Mouse (Mus musculus) forebrain, embryonic 10.5 days (tissue): ENCODE data around the gene Sept4. TPM values are rescaled to one million over a fixed set of nuclear protein-coding genes. Genes with fewer than 3 reads are reported as not detected.

Source experiments
- DNase-seq: peaks from one replicate; pipeline ENCODE4 v3.0.0-alpha.2; 2017; ENCODE audit warnings: low spot score; ENCODE audit errors: extremely low spot score
- H3K27ac ChIP-seq: fragments of 300-500 bp; sonication (generic); 2 replicates; pipeline ENCODE4 v1.5.1; 2016; ENCODE audit warnings: mild to moderate bottlenecking
- H3K27me3 ChIP-seq: fragments of 300-500 bp; sonication (generic); 2 replicates; pipeline ENCODE4 v1.6.1; 2016; ENCODE audit warnings: mild to moderate bottlenecking; ENCODE audit not compliant: poor library complexity, severe bottlenecking
- H3K36me3 ChIP-seq: fragments of 300-500 bp; sonication (generic); replicated peaks from 2 replicates; pipeline ENCODE4 v1.6.1; 2016; ENCODE audit warnings: mild to moderate bottlenecking, moderate library complexity
- H3K4me1 ChIP-seq: fragments of 300-500 bp; sonication (generic); 2 replicates; pipeline ENCODE4 v1.6.1; 2016
- H3K4me3 ChIP-seq: fragments of 300-500 bp; sonication (generic); 2 replicates; pipeline ENCODE4 v1.5.1; 2016; ENCODE audit warnings: mild to moderate bottlenecking, moderate library complexity
- H3K9me3 ChIP-seq: fragments of 300-500 bp; sonication (generic); 2 replicates; pipeline ENCODE4 v1.6.1; 2016; ENCODE audit warnings: mild to moderate bottlenecking, moderate library complexity
- WGBS: fragments of 180-500 bp; shearing (Covaris S2); methylation state at CpG from one replicate; pipeline ENCODE4 v1.1.7; 2016; 5-methylcytosine and 5-hydroxymethylcytosine counted together
- polyA plus RNA-seq: library from polyadenylated mRNA; unstranded; fragments of >200 nt; fragmentation: Nextera tagmentation; extraction: Ambion mirVana; gene quantifications from 2 replicates; pipeline ENCODE4 v1.2.1, GENCODE M21; 2016

Sept4 gene
- polyA plus RNA-seq, 1 experiment from 2014 or later, result 7.6 TPM

DNA sequence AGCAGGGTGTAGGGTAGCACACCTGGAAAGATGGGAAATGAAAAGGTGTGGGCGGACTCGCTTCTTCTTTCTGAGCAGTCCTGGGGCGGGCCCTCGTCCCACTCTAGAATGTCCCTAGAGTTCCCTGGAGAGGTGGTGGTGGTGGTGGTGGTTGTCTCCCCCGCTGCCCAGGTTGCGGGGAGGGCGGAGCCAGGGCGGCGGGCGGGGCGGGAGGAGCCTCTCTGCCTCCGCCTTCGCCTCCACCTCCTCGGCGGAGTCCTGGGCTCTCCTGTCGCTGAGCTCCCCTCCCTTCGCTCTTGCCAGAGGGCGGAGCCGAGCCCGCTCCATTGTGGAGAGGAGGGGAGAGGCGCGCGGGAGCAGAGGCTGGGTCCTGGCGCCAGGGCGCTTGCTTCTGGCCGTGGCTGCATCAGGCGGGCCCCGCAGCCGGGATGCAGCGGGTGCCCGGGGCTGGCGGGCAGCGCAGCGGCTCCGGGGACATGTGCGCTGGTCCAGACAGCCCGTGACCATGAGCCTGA is 26.7 kb downstream of the Sept4 start:
- DNase-seq, result peak; percentile 88
- Histone ChIP-seq H3K36me3 (peaks cover 54% of the 10 kb centered on the region), H3K4me3 (peak overlapping the region; percentile 80), H3K9me3 (no peaks in the 10 kb centered on the region), H3K4me1 (peaks cover 61% of the 10 kb centered on the region), H3K27ac (peak overlapping the region; percentile 95), H3K27me3 (no peaks in the 10 kb centered on the region)
- 1% methylated on average over 36 of the region's 37 CpGs for WGBS

DNA sequence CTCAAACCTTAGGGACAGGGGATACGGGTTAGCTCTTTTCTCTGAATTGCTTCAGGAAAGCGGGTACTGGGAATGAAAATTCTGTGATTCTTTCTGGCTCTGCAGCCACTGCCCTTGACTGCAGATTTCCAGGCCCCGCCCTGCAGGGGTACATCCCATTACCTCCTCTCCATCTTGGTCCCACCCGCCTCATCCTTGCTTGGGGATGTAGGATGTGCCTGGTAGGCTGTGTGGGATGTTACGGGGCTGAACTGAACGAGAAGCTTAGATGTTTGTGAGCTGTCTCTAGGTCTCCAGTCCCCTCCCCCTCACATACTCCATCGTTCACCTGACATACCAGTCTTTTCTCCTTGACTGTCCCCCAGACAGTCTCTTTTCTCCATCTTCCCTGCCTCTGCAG is 27.3 kb downstream of the Sept4 start:
- no peak for DNase-seq
- H3K9me3 ChIP-seq, result no peaks in the 10 kb centered on the region
- H3K4me3 ChIP-seq, result peak overlapping the region; percentile 80
- H3K27me3 ChIP-seq, result no peaks in the 10 kb centered on the region
- WGBS, result 11% methylated on average over 7 of the region's 7 CpGs
- H3K4me1 ChIP-seq, result peaks cover 55% of the 10 kb centered on the region
- H3K27ac ChIP-seq, result peak overlapping the region; percentile 95
- H3K36me3 ChIP-seq, result peaks cover 60% of the 10 kb centered on the region

DNA sequence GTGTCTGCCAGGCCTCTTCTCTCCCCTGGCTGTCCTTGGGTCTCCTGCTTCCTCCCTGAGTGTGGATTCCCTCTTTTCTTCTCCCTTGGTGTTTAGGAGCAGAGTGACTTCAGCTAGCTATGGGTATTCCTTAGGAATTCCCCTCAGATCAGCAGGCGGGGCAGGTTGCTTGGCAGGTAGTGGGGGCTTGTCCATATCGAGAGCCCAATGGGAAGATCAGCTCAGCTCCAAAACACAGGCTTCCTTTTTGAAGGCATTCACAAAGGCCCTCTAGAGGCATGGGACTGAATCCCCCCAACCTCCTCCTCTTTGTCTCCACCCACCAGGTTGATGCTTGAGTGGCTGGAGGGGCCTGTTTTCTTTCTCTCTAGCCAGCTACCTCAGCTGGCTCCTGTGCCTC is 27.8 kb downstream of the Sept4 start:
- no peak for DNase-seq
- peak overlapping the region; percentile 80 for H3K4me3 ChIP-seq
- H3K27ac ChIP-seq, result peak overlapping the region; percentile 95
- peaks cover 55% of the 10 kb centered on the region for H3K4me1 ChIP-seq
- no peaks in the 10 kb centered on the region for H3K9me3 ChIP-seq
- H3K27me3 ChIP-seq, result no peaks in the 10 kb centered on the region
- 37% methylated on average over 2 of the region's 2 CpGs for whole genome bisulfite sequencing
- H3K36me3 ChIP-seq, result peaks cover 65% of the 10 kb centered on the region

DNA sequence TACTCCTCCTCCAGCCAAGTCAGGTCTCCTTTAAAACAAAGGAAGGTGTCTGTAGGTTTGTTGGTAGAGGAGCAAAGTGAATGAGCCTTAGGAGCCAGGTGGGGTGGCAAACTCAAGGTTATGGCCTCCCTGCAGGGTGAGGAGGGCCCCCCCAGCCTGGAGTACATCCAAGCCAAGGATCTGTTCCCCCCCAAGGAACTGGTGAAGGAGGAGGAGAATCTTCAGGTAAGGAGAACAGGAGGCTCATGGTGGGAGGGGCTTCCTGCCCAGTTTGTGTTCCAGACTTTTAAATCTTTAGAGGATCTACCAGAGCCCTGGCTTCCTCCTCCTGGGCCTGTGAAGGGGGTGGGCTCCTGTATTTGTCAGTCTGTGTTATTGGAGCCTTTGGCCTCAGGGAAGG is 28.4 kb downstream of the Sept4 start:
- DNase-seq, result no peak
- Histone ChIP-seq H3K36me3 (peaks cover 71% of the 10 kb centered on the region), H3K27me3 (no peaks in the 10 kb centered on the region), H3K4me3 (peak overlapping the region; percentile 80), H3K27ac (peak overlapping the region; percentile 95), H3K9me3 (no peaks in the 10 kb centered on the region), H3K4me1 (peaks cover 55% of the 10 kb centered on the region)

DNA sequence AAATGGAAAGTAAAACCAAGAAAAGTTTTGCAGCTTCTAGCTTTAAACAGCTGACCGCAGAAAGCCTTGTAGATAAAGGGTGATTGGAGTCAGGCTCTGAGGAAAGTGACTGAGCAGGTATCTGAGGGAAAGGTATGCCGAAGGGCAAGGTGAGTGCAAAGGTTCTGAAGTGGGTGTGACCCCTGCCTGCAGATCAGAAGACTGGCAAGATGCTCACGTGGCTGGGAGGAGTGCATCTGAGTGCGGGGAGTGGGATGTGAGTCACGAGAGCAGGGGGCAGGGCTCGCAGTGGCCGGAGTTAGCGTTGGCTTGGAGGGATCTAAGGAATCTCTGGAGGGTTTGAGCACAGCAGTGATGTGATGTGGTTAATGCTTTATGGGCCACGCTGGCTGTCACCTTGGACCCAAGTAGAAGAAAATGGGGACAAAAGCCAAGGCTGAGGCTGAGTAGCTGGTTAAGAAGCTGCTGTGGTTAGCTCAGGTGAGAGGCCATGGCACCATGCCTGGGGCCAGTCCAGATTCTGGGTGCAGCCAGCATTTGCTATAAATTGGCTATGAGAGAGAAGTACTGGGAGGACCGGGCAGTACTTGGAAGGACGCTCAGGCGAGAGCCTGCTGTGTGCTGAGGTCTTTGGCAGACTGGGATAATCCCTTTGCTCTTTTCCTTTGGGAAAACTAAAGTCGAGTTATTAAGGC is 30.8 kb downstream of the Sept4 start:
- no peaks in the 10 kb centered on the region for H3K9me3 ChIP-seq
- 91% methylated on average over 13 of the region's 13 CpGs for WGBS
- H3K4me3 ChIP-seq, result no peak overlapping the region
- H3K36me3 ChIP-seq, result peaks cover 87% of the 10 kb centered on the region
- no peak overlapping the region for H3K27ac ChIP-seq
- H3K4me1 ChIP-seq, result peaks cover 31% of the 10 kb centered on the region
- no peak for DNase-seq
- no peaks in the 10 kb centered on the region for H3K27me3 ChIP-seq

DNA sequence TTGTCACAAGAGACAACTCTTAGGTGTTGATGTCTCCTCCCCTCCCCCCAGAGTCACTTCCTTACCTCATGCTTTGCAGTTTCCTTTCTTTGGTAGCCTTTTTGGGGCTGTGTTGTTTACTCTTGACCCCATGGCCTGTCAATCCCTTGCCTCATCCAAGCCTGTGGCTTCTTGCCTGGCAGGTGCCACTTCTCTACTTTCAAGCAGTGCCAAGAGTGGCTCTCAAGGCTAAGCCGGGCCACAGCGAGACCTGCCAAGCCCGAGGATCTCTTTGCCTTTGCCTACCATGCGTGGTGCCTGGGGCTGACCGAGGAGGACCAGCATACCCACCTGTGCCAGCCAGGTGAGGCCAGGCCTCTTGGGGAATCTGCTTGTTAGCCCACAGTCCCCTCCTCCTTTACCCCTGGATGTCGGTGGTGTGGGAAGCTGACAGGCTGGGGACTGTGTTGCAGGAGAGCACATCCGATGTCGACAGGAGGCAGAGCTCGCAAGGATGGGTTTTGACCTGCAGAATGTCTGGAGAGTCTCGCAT is 31.7 kb downstream of the Sept4 start:
- DNase-seq, result no peak
- H3K36me3 ChIP-seq, result peaks cover 92% of the 10 kb centered on the region
- no peak overlapping the region for H3K27ac ChIP-seq
- H3K4me3 ChIP-seq, result no peak overlapping the region
- no peaks in the 10 kb centered on the region for H3K9me3 ChIP-seq
- no peaks in the 10 kb centered on the region for H3K27me3 ChIP-seq
- peaks cover 22% of the 10 kb centered on the region for H3K4me1 ChIP-seq
- 95% methylated on average over 10 of the region's 10 CpGs for WGBS

DNA sequence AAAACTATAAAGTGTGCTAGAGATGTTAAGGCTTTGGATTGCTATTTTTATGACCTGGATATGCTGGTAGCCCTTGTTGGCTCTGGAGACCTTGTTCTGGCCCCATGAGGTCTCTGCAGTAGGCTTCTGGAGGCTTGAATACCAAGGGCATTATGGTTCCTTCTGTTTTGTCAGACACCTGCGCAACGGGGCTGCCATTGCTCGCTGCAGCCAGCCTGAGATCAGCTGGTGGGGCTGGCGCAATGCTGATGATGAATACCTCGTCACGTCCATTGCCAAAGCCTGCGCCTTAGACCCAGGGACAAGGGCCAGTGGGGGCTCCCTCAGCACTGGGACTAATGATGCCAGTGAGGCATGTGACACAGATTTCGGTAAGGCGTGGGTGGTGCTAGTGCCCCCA is 33.5 kb downstream of the Sept4 start:
- no peak overlapping the region for H3K27ac ChIP-seq
- DNase-seq, result no peak
- 96% methylated on average over 9 of the region's 9 CpGs for WGBS

DNA sequence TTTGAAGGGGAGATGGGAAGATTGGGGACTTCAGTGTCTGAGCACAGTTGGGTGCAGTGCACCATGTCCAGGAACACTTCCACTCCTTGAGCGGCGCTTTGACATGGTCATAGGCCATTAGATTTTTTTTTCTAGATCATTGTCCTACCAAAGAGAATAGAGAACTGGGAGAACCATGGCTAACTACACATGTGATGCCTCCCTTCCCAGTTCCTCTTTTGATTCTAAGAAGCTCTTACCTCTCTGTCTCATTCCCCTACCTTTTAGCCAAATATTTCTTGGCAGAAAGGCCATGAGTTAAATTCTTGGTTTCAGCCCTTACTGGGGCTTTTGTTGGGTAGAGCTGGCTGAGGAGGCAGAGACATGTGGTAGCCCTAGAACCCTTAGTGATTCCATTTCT is 34.9 kb downstream of the Sept4 start:
- no peak for DNase-seq
- H3K27me3 ChIP-seq, result no peaks in the 10 kb centered on the region
- H3K4me1 ChIP-seq, result no peaks in the 10 kb centered on the region
- no peaks in the 10 kb centered on the region for H3K9me3 ChIP-seq
- H3K36me3 ChIP-seq, result peaks cover 100% of the 10 kb centered on the region
- no peak overlapping the region for H3K27ac ChIP-seq
- no peak overlapping the region for H3K4me3 ChIP-seq
- 99% methylated on average over 2 of the region's 2 CpGs for WGBS

More for the DNA sequence above, 33.5 kb downstream of the Sept4 start:
- H3K36me3 ChIP-seq, result peaks cover 100% of the 10 kb centered on the region
- no peaks in the 10 kb centered on the region for H3K27me3 ChIP-seq
- H3K4me1 ChIP-seq, result peaks cover 4% of the 10 kb centered on the region
- H3K4me3 ChIP-seq, result no peak overlapping the region
- no peaks in the 10 kb centered on the region for H3K9me3 ChIP-seq

DNA sequence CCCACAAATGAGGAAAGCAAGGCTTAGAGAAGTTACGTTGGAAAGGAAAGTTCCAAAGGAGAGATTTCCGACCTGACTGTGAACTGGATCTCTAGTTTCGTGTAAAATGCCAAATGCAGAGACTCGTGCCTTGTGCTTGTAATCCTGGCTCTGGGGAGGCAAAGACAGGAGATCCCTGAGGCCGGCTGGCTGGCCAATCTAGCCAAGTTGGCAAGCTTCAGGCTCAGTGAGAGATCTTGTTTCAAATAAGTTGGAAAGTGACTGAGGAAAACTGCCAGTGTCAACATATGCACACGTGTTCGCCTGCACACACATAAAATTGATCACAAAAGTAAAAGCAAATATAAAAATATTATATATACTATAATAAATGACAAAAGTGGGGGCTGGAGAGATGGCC is 40.6 kb downstream of the Sept4 start:
- peaks cover 100% of the 10 kb centered on the region for H3K36me3 ChIP-seq
- H3K27ac ChIP-seq, result no peak overlapping the region
- no peaks in the 10 kb centered on the region for H3K27me3 ChIP-seq
- no peaks in the 10 kb centered on the region for H3K4me1 ChIP-seq
- no peaks in the 10 kb centered on the region for H3K9me3 ChIP-seq
- H3K4me3 ChIP-seq, result no peak overlapping the region
- no peak for DNase-seq
- WGBS, result 90% methylated on average over 7 of the region's 7 CpGs

DNA sequence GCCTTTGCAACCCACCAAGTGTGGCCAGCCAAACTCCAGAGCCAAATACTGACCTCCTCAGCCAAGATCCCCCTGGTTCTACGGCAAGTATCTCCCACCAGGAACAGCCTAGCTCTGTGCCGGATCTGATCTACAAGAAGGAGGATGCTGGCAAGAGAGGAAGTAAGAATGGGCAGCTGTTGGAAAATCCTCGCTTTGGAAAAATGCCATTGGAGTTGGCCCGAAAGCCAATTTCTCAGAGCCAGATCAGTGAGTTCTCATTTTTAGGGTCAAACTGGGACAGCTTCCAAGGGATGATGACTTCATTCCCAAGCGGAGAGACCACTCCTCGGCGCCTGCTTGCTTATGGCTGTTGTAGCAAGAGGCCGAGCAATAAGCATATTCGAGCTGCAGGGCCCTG is 42.8 kb downstream of the Sept4 start:
- 98% methylated on average over 9 of the region's 9 CpGs for WGBS
- Histone ChIP-seq H3K27ac (no peak overlapping the region), H3K27me3 (no peaks in the 10 kb centered on the region), H3K4me1 (no peaks in the 10 kb centered on the region), H3K9me3 (no peaks in the 10 kb centered on the region; the same call in 1 of the 2 replicates), H3K36me3 (peaks cover 100% of the 10 kb centered on the region), H3K4me3 (no peak overlapping the region)
- DNase-seq, result no peak

DNA sequence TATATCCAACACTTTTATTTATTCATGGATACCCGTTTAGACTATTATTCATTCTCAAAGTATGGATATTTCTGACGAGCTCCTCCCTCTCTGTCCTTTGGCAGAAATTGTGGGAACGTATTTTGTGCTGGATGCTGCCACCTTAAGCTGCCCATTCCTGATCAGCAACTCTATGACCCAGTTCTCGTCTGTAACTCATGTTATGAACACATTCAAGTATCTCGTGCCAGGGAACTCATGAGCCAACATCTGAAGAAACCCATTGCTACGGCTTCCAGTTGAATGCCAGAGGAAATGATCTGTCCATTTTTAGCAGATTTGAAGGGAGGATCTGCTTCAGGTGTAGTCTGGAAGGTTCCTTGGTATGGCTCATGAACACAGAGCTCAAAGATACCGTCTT is 45.3 kb downstream of the Sept4 start:
- Histone ChIP-seq H3K9me3 (peaks cover 12% of the 10 kb centered on the region), H3K4me3 (no peak overlapping the region), H3K27me3 (no peaks in the 10 kb centered on the region), H3K4me1 (no peaks in the 10 kb centered on the region), H3K27ac (no peak overlapping the region), H3K36me3 (peaks cover 100% of the 10 kb centered on the region)
- 91% methylated on average over 7 of the region's 7 CpGs for WGBS
- no peak for DNase-seq

DNA sequence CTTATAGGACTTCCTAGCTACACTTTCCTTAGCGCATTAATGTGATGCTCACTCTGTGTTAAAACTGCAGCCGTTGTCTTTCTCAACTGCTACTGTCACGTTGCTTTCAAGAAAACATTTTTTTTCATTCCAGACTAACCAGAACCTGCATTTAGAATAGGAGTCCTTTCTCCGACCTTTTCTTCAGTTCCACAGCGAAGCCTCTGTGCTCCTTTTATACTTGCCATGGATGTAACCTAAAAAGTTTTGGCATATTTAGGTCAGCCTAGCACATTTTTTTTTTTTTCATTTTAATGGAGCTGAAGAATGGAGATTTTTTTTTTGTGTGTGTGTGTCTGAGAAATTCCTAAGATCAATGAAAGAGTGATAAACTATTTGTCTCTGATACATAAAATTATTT is 46.8 kb downstream of the Sept4 start:
- no peaks in the 10 kb centered on the region for H3K27me3 ChIP-seq
- H3K4me1 ChIP-seq, result no peaks in the 10 kb centered on the region
- whole genome bisulfite sequencing, result 95% methylated on average over 5 of the region's 5 CpGs
- peaks cover 12% of the 10 kb centered on the region for H3K9me3 ChIP-seq
- H3K4me3 ChIP-seq, result no peak overlapping the region
- H3K36me3 ChIP-seq, result peaks cover 98% of the 10 kb centered on the region
- DNase-seq, result no peak
- no peak overlapping the region for H3K27ac ChIP-seq

DNA sequence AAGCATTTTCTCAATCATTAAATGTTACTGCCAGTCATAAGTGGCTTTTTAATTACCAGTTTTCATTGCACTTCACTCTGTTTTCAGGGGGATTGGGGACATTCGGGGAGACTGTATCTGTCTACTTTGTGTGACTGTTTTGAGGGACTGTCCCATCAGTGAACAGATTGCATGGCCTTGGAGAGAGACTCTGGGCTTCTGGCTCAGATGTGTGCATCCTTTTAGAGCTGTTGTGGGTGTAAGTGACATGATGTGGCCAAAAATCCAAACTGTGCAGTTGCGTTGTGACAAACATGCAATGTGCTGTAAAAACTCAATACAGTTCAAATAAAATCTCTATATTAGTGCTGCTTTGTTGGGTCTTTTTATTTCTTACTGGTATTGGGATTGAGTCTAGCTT is 47.2 kb downstream of the Sept4 start:
- WGBS, result 94% methylated on average over 2 of the region's 2 CpGs
- no peaks in the 10 kb centered on the region for H3K4me1 ChIP-seq
- H3K27me3 ChIP-seq, result no peaks in the 10 kb centered on the region
- peaks cover 12% of the 10 kb centered on the region for H3K9me3 ChIP-seq
- no peak overlapping the region for H3K4me3 ChIP-seq
- DNase-seq, result no peak
- H3K27ac ChIP-seq, result no peak overlapping the region
- peaks cover 98% of the 10 kb centered on the region for H3K36me3 ChIP-seq
